Mouse (Mus musculus) CD4-positive, CD25-positive, alpha-beta regulatory T cell, adult 4 months (primary cell): ENCODE data around the gene Gm10300. TPM values are rescaled to one million over a fixed set of nuclear protein-coding genes. Genes with fewer than 3 reads are reported as not detected.

ENCODE experiments used
- ATAC-seq: one replicate; pipeline ENCODE4 v1.8.0; 2017
- polyA plus RNA-seq, 2 experiments: library from polyadenylated mRNA; unstranded; fragments of 100-300 nt; shearing (Covaris generic); gene quantifications; one replicate each; pipeline ENCODE4 v1.2.1; 2017

The Gm10300 gene
- polyA plus RNA-seq, result not detected

DNA sequence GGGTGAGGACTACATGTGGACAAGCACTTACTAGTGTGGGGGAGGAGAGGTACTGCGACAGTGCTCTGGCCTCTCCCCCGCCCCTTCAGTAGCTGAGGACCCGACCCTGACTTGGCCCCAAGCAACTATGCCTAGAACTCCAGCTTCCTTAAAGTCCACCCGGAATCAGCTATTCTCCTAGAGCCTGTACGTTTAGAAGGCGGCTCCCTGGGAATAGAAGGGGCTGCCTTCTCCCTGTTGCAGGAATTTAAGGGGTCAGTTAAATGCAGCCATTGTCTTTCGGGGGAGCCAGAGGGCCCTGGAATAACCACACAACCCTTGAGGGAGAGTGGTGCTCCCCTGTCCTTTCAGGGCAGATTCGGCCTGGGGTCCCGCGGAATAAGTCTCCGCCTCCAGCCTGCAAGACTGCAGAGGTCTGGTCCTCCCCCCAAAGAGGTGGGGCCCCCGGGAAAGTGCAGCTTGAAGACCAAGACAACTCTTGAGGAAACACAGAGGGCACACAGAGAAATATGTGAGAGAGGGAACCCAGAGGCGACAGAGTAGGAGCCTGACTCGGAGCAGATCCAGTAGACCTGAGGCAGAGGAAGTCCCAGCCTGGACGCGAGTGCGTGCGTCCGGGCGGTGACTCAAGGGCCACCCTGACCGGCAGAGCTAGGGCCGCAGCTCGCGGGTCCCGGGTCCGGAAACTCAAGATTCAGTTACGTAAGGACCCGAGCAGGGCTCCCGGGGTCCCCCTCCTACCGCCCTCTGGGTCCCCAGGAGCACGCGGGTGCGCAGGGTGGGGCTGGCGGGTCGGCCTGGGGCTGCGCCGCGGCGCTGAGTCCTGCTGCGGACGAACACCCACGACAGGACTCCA, at the start of gene Gm10300:
Gm10300 (plus strand) TSS at position 621 of the 856 bp plus-strand sequence.
- ATAC-seq, result peak; percentile 19

DNA sequence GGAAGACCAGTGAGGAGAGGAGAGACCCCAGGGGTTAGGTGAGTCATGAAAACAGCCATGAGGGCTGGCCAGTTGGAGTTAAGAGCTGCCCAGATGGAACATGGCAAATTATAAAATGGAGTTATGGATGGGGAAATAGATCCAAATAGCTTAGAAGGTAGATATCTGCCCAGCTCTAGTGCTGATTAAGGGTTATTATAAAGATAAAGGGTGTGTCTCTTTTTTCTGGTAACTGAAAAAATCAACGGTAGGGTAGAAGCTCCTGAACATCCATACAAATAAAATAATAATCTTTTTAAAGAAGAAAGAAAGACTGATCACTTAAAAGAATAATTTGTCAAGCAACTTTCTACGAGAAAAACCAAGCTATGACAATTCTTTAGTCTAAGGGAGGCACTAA, 49.2 kb upstream of the Gm10300 start:
- no peak for ATAC-seq

DNA sequence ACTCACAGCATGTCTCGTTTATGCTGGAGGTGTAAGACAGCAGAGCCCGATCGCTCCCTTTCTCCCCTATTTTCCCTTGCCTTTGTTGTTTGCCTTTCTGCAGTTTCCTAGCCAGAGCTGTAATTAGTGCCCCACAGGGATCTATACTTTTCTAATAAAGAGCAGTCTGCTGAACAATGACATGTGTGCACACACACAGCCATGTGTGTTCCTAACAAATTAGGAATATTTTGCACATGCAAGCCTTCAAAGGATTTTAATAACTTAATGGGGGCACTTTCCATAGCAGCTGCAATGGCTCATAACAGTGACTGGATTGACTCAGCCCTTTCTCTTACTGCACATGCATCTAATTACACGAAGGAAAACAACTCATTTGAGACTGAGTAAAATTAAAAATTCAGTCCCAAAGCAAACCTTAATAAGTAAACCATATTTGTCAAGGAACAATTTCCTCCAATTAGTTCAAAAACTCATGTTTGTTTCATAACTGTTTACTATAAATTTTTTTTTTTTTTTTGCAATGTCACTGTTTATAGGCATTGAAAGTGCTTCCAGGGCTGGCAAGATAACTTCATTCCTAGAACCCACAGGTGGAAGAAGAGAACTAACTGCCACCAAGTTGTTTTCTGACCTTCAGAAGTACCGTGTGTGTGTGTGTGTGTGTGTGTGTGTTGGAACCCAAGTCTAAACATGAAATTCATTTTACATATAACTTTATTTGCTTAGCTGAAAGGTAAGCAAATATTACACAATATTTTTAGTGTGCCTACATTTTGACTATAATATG, 48.6 kb upstream of the Gm10300 start:
- no peak for ATAC-seq

GRCm38 (mm10) chr4:132027167-132027566, 47.3 kb upstream of the Gm10300 start:
- no peak for ATAC-seq

GRCm38 (mm10) chr4:132027806-132028205, 46.7 kb upstream of the Gm10300 start:
- ATAC-seq, result no peak

DNA sequence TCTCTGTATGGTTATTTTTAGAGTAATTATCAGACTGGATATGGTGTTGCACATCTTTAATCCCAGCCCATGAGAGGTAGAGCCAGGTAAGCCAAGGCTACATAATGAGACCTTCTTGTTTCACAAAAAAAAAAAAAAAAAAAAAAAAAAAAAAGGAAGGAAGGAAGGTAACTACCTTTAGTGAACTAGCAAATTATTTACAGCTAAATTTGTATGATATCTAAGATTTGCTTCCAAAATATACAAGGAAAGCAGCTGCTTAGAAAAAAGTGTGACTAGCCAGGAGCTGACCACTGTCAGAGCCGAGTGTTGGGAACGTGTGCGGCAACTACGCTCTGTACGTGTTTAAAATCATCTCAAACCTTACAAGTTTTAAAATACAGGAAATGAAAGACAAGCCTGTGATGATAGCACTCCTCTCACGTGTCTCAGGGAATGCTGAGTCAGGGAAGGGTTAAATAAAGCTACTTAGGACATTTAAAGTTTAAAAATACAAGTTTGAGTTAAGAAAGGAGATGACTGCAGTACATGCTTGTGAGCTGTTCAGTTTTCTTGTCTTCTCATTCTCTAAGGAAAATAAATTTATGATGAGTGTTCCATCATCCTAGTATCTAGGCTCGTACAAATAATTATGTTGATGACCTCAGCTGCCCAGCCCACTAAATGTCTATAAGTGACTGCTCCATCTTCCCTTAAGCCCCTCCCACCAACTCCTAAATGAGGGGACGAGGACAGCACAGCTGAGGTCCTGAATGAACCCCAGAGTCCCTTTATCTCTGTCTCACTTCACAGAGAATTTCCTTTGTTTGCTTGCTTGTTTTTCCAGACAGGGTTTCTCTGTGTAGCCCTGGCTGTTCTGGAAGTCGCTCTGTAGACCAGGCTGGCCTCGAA, 44.4 kb upstream of the Gm10300 start:
- ATAC-seq, result no peak

DNA sequence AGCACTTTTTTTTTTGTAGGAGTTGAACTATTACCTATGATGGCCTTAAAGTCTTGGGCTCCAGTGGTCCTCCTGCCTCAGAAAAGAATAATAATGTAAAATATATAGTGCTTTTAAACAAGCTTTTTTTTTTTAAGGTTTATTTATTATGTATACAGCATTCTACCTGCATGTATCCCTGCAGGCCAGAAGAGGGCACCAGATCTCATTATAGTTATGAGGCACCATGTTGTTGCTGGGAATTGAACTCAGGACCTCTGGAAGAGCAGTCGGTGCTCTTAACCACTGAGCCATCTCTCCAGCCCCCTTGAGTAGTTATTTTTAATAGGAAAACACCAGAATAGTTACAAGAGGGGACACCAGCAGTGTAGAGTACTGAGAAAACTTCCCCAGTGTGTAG, 41.3 kb upstream of the Gm10300 start:
- ATAC-seq, result no peak

DNA sequence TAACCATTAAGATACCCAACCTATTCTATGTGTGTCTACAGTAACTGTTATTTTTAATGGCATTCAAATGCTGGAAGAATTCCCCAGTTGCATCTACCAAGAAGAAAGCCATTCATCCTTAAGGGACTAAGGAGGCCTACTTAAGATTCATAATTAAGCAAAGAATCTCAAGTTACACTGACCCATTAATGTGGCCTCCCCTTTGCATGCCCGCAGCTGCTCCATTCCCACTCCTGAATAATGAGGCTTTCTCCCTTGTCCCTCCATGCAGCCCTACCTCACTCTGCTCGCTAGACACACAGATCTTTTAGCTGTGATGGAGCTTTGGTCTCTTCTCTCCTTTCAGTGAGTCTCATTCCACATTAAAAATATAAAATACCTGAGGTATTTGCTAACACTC, 40.3 kb upstream of the Gm10300 start:
- ATAC-seq, result no peak

DNA sequence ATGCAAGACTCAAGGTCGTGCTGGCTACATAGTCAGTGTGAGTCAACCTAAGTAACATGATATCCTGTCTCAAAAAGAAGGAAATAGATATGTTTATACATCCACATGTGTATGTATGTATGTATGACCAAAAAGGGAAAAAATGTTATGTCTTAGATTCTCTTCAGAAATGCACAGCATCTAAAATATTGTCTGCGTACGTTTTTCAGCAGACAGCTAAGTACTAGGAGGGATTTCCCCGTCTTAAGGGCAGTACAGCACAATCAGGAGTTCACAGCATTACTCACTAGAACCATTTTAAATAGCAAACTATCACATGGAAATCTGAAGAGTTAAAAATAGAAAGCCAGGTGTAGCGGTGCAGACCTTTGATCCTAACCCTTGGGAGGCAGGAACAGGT, 37.4 kb upstream of the Gm10300 start:
- peak; percentile 58 for ATAC-seq

DNA sequence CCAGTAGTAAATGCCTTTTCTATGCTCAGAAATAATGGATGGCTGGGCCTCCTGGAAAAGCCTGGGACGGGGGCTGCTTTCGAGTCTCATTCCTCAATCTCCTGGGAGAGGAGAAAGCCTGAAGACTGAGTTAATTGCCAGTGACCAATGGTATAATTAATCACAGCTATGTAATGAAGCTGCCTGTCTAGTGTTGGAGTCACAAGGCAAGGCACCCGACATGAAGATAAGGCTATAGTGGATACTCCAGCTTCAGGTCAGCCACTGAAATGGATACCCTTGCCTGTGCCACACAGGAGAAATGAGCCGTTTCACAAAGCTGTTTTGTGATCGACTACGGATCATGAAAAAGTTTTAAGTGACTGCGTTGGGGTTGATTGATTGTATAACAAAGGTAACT, 36.5 kb upstream of the Gm10300 start:
- no peak for ATAC-seq

- ATAC-seq, result no peak
These were observed 35.7 kb upstream of the Gm10300 start for GRCm38 (mm10) chr4:132038809-132039208.

GRCm38 (mm10) chr4:132039521-132039920, 35.0 kb upstream of the Gm10300 start:
- no peak for ATAC-seq

DNA sequence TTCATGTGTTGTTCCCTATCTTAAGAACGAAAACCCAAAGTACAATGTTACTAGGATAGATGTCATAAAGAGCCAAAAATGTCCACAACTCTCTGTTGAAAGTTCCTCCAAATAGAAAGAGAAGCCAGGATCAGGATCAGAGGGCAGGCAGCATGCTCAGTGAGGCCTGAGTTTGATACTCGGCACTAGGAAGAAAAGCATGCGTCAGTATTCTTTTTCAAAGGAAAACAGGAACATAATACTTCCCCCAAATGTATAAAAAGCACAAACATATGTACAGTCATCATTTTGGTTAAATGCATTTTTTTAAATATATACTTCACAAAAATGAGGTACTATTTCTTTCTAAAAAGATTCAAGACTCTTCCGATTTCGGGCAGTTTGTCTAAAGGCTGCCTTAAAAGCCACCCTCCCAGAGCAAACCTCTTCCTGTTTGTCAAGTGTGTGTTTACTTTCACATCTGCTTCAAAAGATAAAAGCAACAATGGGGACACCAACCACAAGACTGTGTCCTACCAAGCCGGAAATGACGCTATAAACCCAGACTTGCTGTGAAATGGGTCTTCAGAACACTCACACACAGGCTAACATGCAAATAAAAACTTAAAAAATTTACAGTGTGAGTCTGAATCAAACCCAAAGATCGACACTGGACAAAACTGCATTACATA, 34.4 kb upstream of the Gm10300 start:
- peak; percentile 87 for ATAC-seq

DNA sequence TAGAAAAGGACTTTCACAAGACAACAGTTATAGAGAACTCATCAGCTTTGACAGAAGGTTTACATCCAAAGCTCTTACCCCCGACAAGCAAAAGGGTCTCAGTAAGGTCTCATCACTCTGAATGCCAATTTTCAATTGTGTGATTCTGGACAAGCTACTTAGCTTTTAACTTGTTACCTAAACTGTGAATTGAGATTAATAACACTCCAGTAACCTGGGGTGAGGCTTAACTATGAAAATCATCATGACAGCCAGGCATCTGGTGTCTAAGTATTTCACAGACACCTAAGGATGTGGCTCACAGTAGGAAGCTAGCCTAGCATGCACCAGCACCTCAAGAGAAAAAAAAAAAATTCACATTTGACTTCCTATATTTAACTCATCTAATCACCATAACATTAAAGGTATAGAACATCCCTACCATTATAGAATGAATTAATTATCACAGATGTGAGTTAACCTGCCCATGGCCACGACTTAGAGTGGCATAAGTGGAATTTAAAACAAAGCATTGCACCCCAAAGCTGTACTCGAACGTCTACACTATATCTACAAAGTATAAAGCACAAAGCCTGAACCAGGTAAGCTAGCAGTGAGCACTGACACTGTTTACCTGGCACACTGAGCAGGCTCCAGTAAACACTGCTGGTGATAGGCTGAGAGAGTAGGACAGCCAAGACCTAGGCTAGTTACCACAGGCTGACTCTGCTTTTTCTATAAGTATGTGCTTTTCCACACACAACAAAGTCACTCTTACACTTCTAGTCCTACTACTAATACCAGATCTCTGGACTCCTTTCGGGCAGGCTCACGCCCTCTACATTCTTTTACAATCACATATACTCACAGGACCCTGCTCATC, 32.8 kb upstream of the Gm10300 start:
- peak; percentile 24 for ATAC-seq

DNA sequence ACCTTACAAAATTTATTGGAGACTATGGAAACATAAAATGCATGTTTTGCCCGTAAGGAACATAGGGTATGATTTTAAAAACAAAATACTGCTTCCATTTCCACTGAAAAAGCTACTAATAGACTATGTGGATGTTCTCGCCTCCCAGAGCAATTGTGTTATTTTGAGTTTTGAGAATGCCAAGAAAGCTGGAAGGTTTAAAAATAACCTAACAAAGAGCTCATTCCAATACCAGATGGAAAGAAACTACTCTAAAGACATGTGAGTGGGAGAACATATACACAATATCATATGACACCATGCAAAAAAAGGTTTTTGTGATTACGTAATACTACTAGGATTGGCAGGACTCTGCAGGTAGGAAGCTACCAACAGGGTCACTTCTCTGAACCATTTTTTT, 30.8 kb upstream of the Gm10300 start:
- no peak for ATAC-seq

DNA sequence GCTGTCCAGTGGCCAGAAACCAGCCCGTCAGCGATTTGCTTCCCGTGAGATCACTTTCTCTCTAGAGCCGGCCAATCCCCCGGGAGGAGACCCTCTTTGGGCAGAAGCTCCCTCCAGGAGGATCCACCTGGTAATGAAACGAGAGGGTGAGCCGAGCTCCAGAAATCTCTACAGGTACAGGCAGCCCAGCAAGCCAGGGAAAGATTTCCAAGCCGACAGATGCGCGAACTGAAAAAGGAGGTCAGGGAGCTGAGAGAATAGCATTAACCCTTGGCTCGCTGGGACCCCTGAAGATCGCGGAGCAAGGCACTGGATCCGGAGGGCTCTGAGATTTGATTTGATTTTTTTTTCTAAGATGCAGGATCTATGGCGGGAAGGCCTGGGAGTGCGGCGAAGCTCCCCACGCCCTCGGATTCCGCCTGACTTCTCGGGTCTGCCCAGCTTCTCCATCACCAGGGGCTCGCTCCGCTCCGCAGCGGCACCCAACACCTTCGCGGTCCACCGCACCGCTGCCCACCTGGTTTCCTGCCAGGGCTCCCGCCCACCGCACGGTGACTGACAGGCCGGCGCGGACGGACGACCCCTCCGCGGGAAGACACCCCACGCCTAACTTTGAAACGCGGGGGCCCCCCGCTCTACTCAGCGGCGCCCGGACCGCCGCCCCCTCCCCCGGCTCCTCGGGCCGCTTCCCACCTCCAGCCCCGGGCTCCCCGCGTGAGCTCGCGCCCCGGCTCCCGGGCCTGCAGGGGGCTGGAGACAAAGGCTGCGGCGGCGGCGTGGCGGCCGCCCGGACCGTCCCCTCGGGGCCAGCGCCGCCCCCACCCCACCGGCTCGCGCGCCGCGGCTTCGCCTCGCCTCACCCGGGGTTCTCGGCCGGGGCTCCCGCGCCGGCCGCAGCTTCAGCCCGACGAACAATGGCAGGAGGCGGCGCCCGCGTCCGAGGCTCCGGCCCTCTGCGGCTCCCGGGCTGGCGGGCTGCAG, 26.2 kb upstream of the Gm10300 start:
- peak; percentile 33 for ATAC-seq

GRCm38 (mm10) chr4:132048995-132049404, 25.5 kb upstream of the Gm10300 start:
- ATAC-seq, result peak; percentile 86

- no peak for ATAC-seq
These were observed 24.8 kb upstream of the Gm10300 start for GRCm38 (mm10) chr4:132049549-132050200.
